Mouse (Mus musculus): Measurements from ENCODE around the gene Pigv.
"Not testable (repeated sequence)": the region's sequence is repeated elsewhere in the genome, so short reads cannot be mapped to it uniquely, and the experiment has no call there.

Pigv gene

GRCm38 (mm10) chr4:133672845-133673647 lies 599 bp upstream of the Pigv start:
- no peak for DNase-seq (ENCODE audit: low read depth, low spot score)

- DNase-seq (ENCODE audit: low read depth, low spot score): peak; percentile 86
These were observed 1.1 kb downstream of the Pigv start for GRCm38 (mm10) chr4:133671184-133671880.

GRCm38 (mm10) chr4:133669652-133670210 lies 2.7 kb downstream of the Pigv start:
- DNase-seq (ENCODE audit: low read depth, low spot score): no peak

DNA sequence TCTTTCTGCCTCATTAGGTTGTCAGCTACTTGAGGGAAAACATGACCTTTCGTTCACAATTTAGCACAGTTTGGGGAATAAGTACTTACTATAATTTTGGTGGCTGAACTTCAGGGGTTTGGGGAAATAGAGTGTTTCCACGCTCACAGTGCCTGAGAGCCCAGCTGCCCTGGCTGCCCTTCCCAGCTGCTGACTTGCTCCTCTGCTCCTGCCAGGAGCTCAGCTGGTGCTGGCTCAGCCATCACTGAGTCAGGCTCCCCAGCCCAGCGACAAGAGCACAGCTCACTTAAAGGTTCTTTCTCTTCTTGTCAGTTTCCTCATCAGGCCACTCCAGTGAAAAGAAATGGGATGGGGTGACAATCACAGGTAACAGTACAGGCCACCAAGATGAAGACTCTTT lies 3.9 kb downstream of the Pigv start:
- no peak for DNase-seq (ENCODE audit: low read depth, low spot score)

DNA sequence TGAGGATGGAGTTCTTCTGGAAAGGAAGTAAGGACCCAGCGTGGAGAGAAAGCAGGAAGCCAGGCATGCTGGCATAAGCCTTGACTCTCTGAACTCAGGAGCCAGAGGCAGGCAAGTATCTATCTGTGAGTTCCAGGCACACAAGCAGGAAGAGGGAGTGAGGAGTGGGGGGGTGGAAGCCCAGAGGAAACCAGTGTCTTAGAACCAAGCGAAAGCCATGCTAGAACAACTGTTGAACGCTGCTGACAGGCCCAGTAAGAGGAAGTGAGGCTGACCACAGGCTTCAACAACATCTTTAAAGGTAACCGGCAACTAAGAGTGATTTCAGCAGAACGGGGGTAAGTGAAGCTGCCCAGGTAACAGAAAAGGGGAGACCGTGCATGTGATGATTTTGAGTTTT lies 6.2 kb downstream of the Pigv start:
- DNase-seq (ENCODE audit: low read depth, low spot score): no peak

- no peak for DNase-seq (ENCODE audit: low read depth, low spot score)
These were observed 7.3 kb downstream of the Pigv start for GRCm38 (mm10) chr4:133665118-133665517.

DNA sequence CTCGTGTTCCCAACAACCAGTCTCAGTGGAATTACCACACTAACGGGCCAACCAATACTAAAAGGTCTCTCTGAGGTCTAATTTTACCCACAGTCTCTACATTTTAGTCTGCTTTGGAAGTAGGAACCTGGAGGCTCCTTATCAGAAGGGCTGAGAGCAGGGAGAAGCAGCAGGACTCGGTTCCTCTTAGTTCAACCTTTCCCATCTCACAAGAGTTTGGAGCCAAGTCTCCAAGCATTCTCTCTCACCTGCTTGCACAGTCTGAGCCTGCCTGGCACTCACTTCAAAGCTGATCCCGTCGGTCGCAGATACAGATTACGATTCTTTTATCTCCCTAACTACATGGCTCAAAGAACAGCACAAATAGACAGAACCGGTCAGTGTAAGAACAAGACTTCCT lies 9.5 kb downstream of the Pigv start:
- no peak for DNase-seq (ENCODE audit: low read depth, low spot score)

GRCm38 (mm10) chr4:133662421-133662820 lies 10.0 kb downstream of the Pigv start:
- no peak for DNase-seq (ENCODE audit: low read depth, low spot score)

DNA sequence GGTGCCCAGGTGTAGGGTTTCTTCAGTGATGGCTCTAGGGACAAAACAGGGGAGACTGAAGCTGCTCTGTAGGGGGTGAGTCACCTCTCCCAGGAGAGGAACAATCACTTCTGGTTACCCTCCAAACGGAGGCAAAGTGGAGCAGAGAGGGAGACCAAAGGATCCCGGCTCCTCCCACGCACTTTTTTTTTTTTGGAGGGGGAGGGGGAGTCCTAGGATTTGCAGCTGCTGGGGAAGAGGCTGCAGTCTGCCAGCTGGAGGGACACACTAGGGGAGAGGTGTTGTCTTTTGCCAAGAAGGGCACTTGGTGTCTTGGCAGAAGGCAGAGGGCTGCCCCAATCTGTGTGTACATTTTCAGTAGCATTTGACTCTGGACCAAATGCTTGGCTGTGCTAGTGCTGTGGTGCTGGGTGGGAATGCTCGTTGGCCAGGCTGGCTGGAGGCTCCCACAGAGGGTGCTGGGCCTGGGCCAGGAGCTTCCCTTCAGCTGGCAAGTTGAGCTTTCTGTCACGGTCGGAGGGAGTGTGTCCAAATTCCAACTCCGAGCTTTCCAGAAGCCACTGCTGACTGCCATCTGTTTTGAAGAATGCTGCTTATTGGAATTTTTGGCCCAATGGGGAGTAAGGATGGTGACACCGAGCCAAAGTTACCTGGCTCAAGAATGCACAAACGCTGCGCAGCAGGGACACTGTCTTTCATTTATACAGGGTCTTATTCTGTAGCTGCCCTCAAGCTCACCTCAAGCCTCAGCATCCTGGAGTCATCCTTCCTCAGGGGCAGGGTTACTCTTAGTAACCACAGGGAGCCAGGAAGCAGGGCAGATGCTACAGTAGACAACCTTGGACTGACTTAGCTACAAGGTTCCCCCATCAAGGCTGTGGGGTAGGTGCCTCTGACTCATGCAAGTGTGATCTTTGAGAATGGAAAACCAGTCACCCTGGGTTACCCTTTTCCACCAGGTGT lies 12.0 kb downstream of the Pigv start:
- DNase-seq (ENCODE audit: low read depth, low spot score): peak; percentile 58

DNA sequence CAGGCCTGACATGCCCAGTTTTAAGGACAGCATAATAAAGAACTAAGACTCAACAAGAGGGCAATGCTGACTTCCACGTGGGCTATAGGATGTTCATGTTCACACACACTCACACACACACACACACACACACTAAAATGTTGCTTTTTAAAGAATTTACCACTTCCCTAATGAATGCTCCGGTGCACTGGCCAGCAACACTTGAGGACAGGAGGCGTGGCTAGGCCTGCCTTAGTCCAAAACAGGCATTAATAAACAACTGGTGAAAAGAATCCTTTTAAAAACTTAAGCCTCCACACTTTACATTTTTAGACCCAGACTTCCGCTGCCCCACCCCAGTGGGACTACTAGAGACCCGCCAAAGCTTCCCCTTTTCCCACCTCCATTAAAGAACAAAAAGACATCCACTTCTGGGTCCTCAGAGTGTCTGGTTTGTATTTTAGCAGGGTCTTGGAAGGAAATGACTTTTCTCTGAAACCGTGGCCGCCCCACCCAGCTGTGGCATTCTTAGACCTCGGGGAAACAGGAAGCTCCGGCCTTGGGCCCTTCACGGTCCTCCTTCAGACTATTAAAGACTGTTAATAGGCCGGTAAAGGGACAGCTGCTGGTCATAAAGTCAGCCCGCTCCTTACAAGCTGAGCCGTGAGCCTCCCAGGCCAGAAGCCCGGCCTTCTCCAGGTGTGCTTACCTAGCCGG lies 12.8 kb downstream of the Pigv start:
- DNase-seq (ENCODE audit: low read depth, low spot score): no peak

DNA sequence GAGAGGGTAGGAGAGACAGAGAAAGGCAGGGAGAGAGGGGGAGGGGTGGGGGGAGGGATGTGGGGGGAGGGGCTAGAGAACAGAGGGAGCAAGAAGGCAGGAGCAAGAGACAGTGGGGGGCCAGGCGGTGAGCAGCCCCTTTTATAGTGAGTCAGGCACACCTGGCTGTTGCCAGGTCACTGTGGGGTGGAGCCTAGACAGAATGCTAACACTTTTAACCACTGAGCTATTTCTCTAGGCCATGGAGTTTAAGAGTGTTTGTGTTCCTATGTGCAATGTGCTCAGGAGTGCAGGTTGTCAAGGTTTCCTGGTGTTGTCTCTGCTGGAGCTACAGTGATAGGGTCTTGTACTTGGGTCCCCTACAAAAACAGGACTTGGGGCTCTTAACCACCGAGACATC lies 13.7 kb downstream of the Pigv start:
- no peak for DNase-seq (ENCODE audit: low read depth, low spot score)

GRCm38 (mm10) chr4:133657829-133658458 lies 14.5 kb downstream of the Pigv start:
- DNase-seq (ENCODE audit: low read depth, low spot score): no peak

GRCm38 (mm10) chr4:133656997-133657396 lies 15.4 kb downstream of the Pigv start:
- no peak for DNase-seq (ENCODE audit: low read depth, low spot score)

DNA sequence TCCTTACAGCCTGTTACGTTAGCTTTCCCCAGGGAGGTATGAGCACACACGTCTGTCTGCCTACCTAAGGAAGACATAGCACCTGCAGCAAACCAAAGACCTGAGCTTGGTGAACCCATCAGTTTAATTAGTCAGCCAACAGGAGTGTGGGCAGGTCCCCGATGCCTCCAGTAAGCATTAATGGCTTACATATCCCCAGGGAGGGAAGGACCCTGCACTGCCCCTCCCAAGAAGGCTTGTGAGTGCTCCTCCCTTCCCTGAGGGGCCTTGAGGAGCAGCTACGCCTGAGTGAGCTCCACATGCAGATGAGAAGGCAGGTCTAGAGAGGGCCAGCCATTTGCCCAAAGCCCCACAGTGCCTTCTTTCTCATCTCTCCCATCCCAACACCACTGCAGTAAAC lies 16.2 kb downstream of the Pigv start:
- no peak for DNase-seq (ENCODE audit: low read depth, low spot score)

DNA sequence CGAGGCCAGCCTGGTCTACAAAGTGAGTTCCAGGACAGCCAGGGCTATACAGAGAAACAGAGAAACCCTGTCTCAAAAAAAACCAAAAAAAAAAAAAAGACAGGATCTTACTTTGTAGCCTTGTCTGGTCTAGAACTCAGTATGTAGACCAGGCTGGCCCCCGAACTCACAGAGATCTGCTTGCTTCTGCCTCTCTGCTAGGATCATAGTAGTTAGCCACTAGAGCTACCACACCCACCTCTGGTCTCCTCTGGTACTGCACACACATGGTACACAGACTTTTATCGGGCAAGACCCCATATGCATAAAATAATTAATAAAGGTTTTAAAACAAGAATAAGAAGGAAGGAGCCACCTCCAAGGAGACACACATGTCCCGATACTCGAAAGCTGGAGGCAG lies 18.4 kb downstream of the Pigv start:
- not testable (repeated sequence) for DNase-seq (ENCODE audit: low read depth, low spot score)

DNA sequence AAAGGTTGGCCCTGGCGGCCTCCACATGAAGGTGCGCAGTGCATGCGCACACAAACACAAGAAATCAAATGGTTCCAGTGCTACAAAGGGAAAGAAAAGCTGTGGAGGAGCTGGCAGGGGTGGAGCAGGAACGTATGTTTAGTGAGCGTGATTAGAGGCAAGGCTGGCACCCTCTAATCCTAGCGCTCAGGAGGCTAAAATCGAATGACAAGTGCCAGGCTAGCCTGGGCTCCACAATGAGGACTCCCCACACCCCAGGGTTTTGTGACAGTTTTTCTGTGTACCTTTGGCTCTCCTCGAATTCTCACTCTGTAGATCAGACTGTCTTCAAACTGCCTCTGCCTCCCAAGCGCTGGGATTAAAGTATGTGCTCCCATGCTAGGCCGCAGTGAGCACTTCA lies 19.7 kb downstream of the Pigv start:
- DNase-seq (ENCODE audit: low read depth, low spot score): no peak

GRCm38 (mm10) chr4:133651986-133652385 lies 20.5 kb downstream of the Pigv start:
- DNase-seq (ENCODE audit: low read depth, low spot score): no peak

DNA sequence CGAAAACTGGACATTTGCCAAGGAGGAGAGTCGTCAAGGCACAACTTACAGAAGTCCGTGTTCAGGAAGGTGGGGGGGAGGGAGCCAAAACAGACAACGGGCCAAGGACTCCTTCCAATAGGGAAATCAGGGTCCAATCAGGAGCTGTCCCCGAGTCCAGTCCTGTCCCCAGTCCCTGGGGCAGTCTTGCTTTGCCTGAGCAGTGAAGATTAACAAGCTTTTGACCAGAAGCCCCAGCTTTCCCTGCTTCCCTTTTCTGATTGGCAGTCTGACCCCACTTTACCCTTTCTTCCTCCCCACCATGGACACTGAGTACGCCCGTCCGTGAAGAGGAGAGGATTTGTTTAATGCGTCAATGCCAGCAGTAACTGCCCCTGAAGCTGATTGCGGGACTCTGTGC lies 21.0 kb downstream of the Pigv start:
- DNase-seq (ENCODE audit: low read depth, low spot score): no peak

DNA sequence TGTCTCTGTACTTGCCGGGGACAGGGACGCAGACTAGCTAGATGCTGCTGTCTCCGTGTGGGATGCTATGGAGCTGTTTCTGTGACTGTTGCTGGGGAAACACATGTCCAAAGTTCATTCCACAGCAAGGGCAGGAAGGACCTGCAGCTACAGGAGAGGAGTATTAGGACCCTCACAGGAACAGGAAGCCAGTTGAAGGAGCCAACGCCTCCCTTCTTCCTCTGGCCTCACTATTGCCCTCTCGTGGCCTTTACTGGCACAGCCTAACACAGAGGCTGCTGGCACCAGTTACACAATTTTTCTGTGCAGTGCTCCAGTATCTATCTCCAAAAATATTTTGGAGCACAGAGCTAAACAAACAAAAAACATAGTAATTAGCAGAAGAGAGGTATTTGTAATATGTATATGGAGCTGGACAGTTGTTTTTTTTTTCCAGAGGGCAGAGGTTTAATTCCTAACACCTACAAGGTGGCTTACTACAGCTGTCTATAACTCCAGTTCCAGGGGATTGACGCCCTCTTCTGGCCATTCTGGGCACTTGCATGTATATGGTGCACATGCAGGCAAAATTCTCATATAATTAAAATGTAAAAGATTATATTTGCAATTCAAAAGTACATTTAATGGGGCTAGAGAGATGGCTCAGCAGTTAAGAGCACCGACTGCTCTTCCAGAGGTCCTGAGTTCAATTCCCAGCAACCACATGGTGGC lies 22.3 kb downstream of the Pigv start, which contains the start of gene Zdhhc18:
Zdhhc18 (minus strand) TSS at position 166 of the 711 bp plus-strand sequence.
- peak; percentile 75 for DNase-seq (ENCODE audit: low read depth, low spot score)

DNA sequence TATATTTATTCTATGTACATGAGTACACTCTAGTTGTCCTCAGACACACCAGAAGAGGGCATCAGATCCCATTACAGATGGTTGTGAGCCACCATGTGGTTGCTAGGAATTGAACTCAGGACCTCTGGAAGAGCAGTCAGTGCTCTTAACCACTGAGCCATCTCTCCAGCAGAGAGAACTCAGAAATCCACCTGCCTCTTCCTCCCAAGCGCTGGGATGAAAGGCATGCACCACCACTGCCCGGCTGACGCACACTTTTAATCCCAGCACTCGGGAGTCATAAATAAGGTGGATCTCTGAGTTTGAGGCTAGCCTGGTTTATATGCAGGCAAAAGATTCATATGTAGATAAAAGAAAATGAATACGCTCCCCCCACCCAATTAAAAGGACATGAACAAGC lies 23.0 kb downstream of the Pigv start:
- not testable (repeated sequence) for DNase-seq (ENCODE audit: low read depth, low spot score)
